13 mouse cellular contexts compared by ENCODE assay signal in the genomic region with DNA sequence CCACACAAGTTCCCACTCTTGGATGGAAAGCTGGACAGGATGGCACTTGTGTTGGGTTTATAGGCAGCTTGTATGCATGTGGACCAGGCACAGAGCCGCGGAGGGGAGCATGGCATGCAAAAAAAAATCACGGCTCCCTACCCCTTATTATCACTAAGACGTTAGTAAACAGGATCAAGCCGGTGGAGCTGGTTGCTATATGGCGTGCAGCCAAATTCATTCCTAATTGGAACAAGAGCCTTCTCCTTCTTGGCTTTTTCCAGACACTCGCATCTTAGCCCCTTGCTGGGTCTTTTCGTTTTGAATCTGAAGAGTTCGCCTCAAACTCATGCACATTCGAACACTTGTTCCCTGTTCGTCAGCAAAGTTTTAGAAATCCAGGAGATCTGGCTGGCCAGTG.
A peak's percentile ranks its signal among the peaks of the same experiment; 100 is the strongest.
DNase-seq lines count a peak whose midpoint lies in the region; ATAC-seq and TF ChIP-seq lines count a peak whose summit lies in the region.
"Had no signal": no experiment of that assay in that cellular context is flagged by ENCODE, and none has a peak within 500 bp of the region (broad histone marks: within the 10 kb centered on the region; RNA-seq: fewer than 3 reads in every experiment).

No protein-coding gene starts in this region.

- no peak overlapping the region for H3K4me2 ChIP-seq in hindbrain, postnatal 0 days (ENCODE audit: low read depth, low read length)
- H3K4me2 ChIP-seq in hindbrain, embryonic 16.5 days (ENCODE audit: low read length) = no peak overlapping the region
- no peak overlapping the region for H3K4me2 ChIP-seq in limb, embryonic 12.5 days
- H3K4me2 ChIP-seq in liver, embryonic 12.5 days = no peak overlapping the region
- H3K4me2 ChIP-seq: hindbrain, embryonic 14.5 days had no signal

- no peaks in the 10 kb centered on the region for H3K9me3 ChIP-seq in hindbrain, postnatal 0 days (ENCODE audit: low read length)
- H3K9me3 ChIP-seq in hindbrain, embryonic 16.5 days (ENCODE audit: control insufficient read depth, low read length) = no peaks in the 10 kb centered on the region
- H3K9me3 ChIP-seq in limb, embryonic 12.5 days = no peaks in the 10 kb centered on the region
- H3K9me3 ChIP-seq in liver, embryonic 12.5 days (replicated peaks) = no peaks in the 10 kb centered on the region
- H3K9me3 ChIP-seq: G1E had no signal

- peak; percentile 56 for DNase-seq in hindbrain, postnatal 0 days (ENCODE audit: low spot score)
- peak; percentile 61 for DNase-seq in retina, postnatal 1 day
- DNase-seq in retina, embryonic 14.5 days (ENCODE audit: low spot score) = no peak
- DNase-seq: adrenal gland, adult 8-10 months; gastrocnemius, postnatal 14 days; lung, postnatal 14 days had no signal

- H3K9ac ChIP-seq in hindbrain, postnatal 0 days (replicated peaks; ENCODE audit: low read length) = no peak overlapping the region
- no peak overlapping the region for H3K9ac ChIP-seq in hindbrain, embryonic 16.5 days (ENCODE audit: low read depth, low read length)
- H3K9ac ChIP-seq in limb, embryonic 12.5 days (replicated peaks) = no peak overlapping the region
- no peak overlapping the region for H3K9ac ChIP-seq in liver, embryonic 12.5 days
- H3K9ac ChIP-seq: hindbrain, embryonic 14.5 days had no signal

- no peaks in the 10 kb centered on the region for H3K36me3 ChIP-seq in hindbrain, postnatal 0 days (ENCODE audit: insufficient read depth, low read length)
- H3K36me3 ChIP-seq in hindbrain, embryonic 16.5 days (ENCODE audit: control insufficient read depth, insufficient read depth, low read length) = no peaks in the 10 kb centered on the region
- no peaks in the 10 kb centered on the region for H3K36me3 ChIP-seq in limb, embryonic 12.5 days
- no peaks in the 10 kb centered on the region for H3K36me3 ChIP-seq in liver, embryonic 12.5 days
- H3K36me3 ChIP-seq: G1E had no signal

- H3K4me3 ChIP-seq in hindbrain, postnatal 0 days (ENCODE audit: low read length) = no peak overlapping the region
- H3K4me3 ChIP-seq in hindbrain, embryonic 16.5 days (ENCODE audit: low read length) = no peak overlapping the region
- no peak overlapping the region for H3K4me3 ChIP-seq in limb, embryonic 12.5 days (replicated peaks)
- no peak overlapping the region for H3K4me3 ChIP-seq in liver, embryonic 12.5 days

- no peak for TF ChIP-seq CTCF in hindbrain, postnatal 0 days (IDR thresholded peaks at IDR 0.05; ENCODE audit: low read depth)

- no peak for ATAC-seq in hindbrain, postnatal 0 days
- no peak for ATAC-seq in hindbrain, embryonic 16.5 days
- ATAC-seq in limb, embryonic 12.5 days (ENCODE audit: insufficient number of reproducible peaks, insufficient read depth, low FRiP score, low TSS enrichment, low read depth) = no peak
- no peak for ATAC-seq in megakaryocyte, adult 5-6 weeks (ENCODE audit: poor library complexity, severe bottlenecking)
- no peak for ATAC-seq in liver, embryonic 12.5 days
- ATAC-seq: midbrain, embryonic 16.5 days had no signal

- no peak overlapping the region for H3K27ac ChIP-seq in hindbrain, postnatal 0 days
- no peak overlapping the region for H3K27ac ChIP-seq in hindbrain, embryonic 16.5 days (ENCODE audit: low read depth, low read length)
- H3K27ac ChIP-seq in limb, embryonic 12.5 days = peak overlapping the region; percentile 37; the same call in 1 of the 2 replicates
- no peak overlapping the region for H3K27ac ChIP-seq in liver, embryonic 12.5 days
- H3K27ac ChIP-seq: hindbrain, embryonic 14.5 days had no signal

- WGBS in hindbrain, postnatal 0 days = 43% methylated on average over 11 of the region's 11 CpGs
- 56% methylated on average over 11 of the region's 11 CpGs for WGBS in hindbrain, embryonic 16.5 days
- 41% methylated on average over 11 of the region's 11 CpGs for WGBS in limb, embryonic 12.5 days
- 66% methylated on average over 11 of the region's 11 CpGs for WGBS in liver, embryonic 12.5 days (ENCODE audit: insufficient replicate concordance)

- peaks cover 8% of the 10 kb centered on the region for H3K27me3 ChIP-seq in hindbrain, postnatal 0 days (ENCODE audit: insufficient read depth, low read length)
- peaks cover 7% of the 10 kb centered on the region; the same call in 1 of the 2 replicates for H3K27me3 ChIP-seq in hindbrain, embryonic 16.5 days (replicated peaks; ENCODE audit: control insufficient read depth, insufficient read depth, low read length)
- H3K27me3 ChIP-seq in limb, embryonic 12.5 days = peaks cover 26% of the 10 kb centered on the region
- peaks cover 48% of the 10 kb centered on the region for H3K27me3 ChIP-seq in liver, embryonic 12.5 days (replicated peaks)

- H3K4me1 ChIP-seq in hindbrain, postnatal 0 days (ENCODE audit: insufficient read depth, low read length) = 0 out of 2 replicates have a peak, but pooled peaks cover 5% of the 10 kb centered on the region
- no peaks in the 10 kb centered on the region for H3K4me1 ChIP-seq in hindbrain, embryonic 16.5 days (ENCODE audit: control insufficient read depth, insufficient read depth, low read depth, low read length)
- peaks cover 54% of the 10 kb centered on the region for H3K4me1 ChIP-seq in limb, embryonic 12.5 days (replicated peaks)
- no peaks in the 10 kb centered on the region; the same call in none of the 2 replicates for H3K4me1 ChIP-seq in liver, embryonic 12.5 days
